Mouse (Mus musculus) small intestine, adult 2 months (tissue): Measurements from ENCODE around the gene Cacnb3.

ENCODE experiments used
- CTCF ChIP-seq: fragments of 200-500 bp; IDR thresholded peaks from 2 replicates; pipeline ENCODE4 v1.5.1; 2012; ENCODE audit warnings: low read depth, mild to moderate bottlenecking, control low read depth, inconsistent platforms, low read length, moderate library complexity, mixed read lengths; ENCODE audit not compliant: insufficient replicate concordance, insufficient read length; ENCODE audit errors: extremely low read depth
- POLR2A ChIP-seq: fragments of 200-500 bp; IDR thresholded peaks from 2 replicates; pipeline ENCODE4 v1.6.1; 2012; ENCODE audit warnings: low read depth, mild to moderate bottlenecking, control low read depth, inconsistent platforms, low read length, moderate library complexity

DNA sequence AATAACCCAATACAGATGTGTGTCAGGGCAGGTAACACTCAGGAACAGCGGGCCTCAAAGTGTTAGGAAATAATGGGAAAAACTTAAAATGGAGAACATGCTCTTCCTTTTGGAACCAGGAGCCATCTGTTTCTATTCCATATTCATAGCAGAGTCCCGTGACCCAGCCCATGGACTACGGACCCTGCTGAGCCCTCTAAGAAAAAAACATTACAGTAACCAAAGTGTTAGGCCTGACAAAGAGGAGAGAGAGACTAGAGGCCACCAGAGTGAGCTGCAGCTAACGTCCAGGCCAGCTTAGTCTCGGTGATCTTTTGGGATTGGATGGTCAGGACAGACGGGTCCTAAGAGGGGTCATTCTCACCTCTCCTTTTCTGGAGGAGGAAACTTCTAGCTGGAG, 15.7 kb upstream of the Cacnb3 start:
- no peak for TF ChIP-seq CTCF
- peak; percentile 34; the same call in 1 of the 2 replicates for TF ChIP-seq POLR2A
